Mouse (Mus musculus) heart, embryonic 16.5 days (tissue): ENCODE data around the gene Sez6l. TPM values are rescaled to one million over a fixed set of nuclear protein-coding genes. Genes with fewer than 3 reads are reported as not detected.

ENCODE experiments used
- ATAC-seq: fragments of 200-750 bp; cut with Nextera tagmentation; replicated peaks from 2 replicates; pipeline ENCODE4 v1.8.0; 2017; ENCODE audit warnings: moderate number of reproducible peaks; ENCODE audit not compliant: insufficient read depth, low FRiP score; ENCODE audit errors: extremely low read depth
- H3K27ac ChIP-seq: fragments of 300-500 bp; sonication (generic); 2 replicates; pipeline ENCODE4 v1.5.1; 2014; ENCODE audit warnings: mild to moderate bottlenecking, low read length, control low read depth, moderate library complexity
- H3K27me3 ChIP-seq: fragments of 300-500 bp; sonication (generic); 2 replicates; pipeline ENCODE4 v1.6.1; 2014; ENCODE audit warnings: low read length, mixed read lengths; ENCODE audit not compliant: control insufficient read depth, insufficient read depth
- H3K36me3 ChIP-seq: fragments of 300-500 bp; sonication (generic); 2 replicates; pipeline ENCODE4 v1.6.1; 2014; ENCODE audit not compliant: control insufficient read depth, insufficient read depth
- H3K4me1 ChIP-seq: fragments of 300-500 bp; sonication (generic); 2 replicates; pipeline ENCODE4 v1.6.1; 2014; ENCODE audit warnings: low read length, mixed read lengths; ENCODE audit not compliant: control insufficient read depth, insufficient read depth
- H3K4me2 ChIP-seq: fragments of 300-500 bp; sonication (generic); 2 replicates; pipeline ENCODE4 v1.6.1; 2014; ENCODE audit warnings: low read depth, mild to moderate bottlenecking, control low read depth, low read length
- H3K4me3 ChIP-seq: fragments of 300-500 bp; sonication (generic); 2 replicates; pipeline ENCODE4 v1.5.1; 2014; ENCODE audit warnings: mild to moderate bottlenecking, control low read depth, low read length
- H3K9ac ChIP-seq: fragments of 300-500 bp; sonication (generic); 2 replicates; pipeline ENCODE4 v1.6.1; 2014; ENCODE audit warnings: low read length, control low read depth
- H3K9me3 ChIP-seq: fragments of 300-500 bp; sonication (generic); replicated peaks from 2 replicates; pipeline ENCODE4 v1.6.1; 2016; ENCODE audit warnings: low read length; ENCODE audit not compliant: control insufficient read depth
- WGBS: fragments of 180-500 bp; shearing (Covaris S2); extraction: QIAGEN DNeasy Blood & Tissue Kit; methylation state at CpG from one replicate; pipeline ENCODE4 v1.1.7; 2014; 5-methylcytosine and 5-hydroxymethylcytosine counted together
- polyA plus RNA-seq: library from polyadenylated mRNA; unstranded; fragments of >200 nt; fragmentation: Nextera tagmentation; extraction: Ambion mirVana; gene quantifications from 2 replicates; pipeline ENCODE4 v1.2.1, GENCODE M21; 2015

The Sez6l gene
- polyA plus RNA-seq, 1 experiment from 2014 or later, result 0.34 TPM

DNA sequence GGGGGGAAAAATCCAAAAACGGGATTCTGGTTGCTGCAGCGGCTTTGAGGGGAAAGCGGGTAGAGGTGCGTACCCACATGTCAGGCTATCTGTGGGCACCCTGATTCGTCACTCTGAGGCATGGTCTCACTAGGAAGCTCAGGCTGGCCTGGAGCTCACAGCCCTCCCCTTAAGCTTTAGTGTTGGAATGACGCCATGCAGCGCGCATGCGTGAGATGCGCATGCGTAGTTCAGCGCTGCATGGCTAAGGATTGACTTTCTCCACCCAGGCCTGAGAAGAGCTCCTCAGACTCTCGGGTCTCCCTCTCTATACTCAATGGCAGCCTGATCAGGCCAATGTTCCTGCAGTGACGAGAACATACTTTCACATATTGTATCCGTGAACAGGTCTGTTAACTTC lies 24.2 kb downstream of the Sez6l start:
- H3K9me3 ChIP-seq, result no peaks in the 10 kb centered on the region
- H3K27ac ChIP-seq, result no peak overlapping the region
- peaks cover 2% of the 10 kb centered on the region for H3K27me3 ChIP-seq
- no peak for ATAC-seq
- H3K4me2 ChIP-seq, result no peak overlapping the region
- WGBS, result 78% methylated on average over 15 of the region's 15 CpGs
- no peaks in the 10 kb centered on the region for H3K36me3 ChIP-seq
- no peaks in the 10 kb centered on the region; the same call in 1 of the 2 replicates for H3K4me1 ChIP-seq
- no peak overlapping the region for H3K9ac ChIP-seq
- no peak overlapping the region for H3K4me3 ChIP-seq

DNA sequence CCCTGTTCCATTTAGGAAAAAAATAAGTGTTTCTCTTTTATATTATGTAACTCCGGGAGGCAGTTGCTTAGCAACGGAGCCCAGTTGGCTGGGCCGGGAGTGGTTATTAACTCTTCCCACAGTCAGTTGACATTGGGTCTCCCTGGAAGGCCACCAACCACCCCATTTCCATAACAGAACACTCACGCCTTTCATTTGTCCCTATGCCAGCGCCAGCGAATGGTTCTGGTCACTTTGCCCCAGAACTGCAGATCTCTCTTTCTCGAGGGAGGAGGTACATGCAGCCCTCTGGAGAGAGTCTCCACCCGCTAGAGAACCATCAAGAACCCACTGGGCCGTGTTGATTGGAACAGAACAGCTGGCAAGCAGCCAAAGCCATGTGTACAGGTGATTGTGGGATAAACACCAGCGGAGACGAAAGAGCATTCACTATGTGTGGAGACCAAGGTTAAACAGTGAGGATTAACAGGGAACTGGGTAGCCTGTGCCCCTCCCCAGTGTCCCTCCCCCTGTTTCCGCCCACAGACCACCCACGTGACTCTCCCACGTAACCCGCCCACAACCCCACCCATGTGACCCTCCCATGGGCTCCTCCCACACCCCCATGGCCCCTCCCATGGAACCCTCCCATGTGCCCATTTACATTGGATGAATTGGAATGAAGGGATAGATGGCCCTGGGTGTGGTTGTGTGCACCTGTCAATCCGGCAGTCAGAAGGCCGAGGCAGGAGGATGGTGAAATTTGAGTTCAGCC lies 24.8 kb downstream of the Sez6l start:
- Histone ChIP-seq H3K4me1 (no peaks in the 10 kb centered on the region; the same call in 1 of the 2 replicates), H3K4me3 (no peak overlapping the region), H3K9me3 (no peaks in the 10 kb centered on the region), H3K27me3 (peaks cover 5% of the 10 kb centered on the region), H3K4me2 (no peak overlapping the region), H3K27ac (no peak overlapping the region), H3K9ac (no peak overlapping the region), H3K36me3 (no peaks in the 10 kb centered on the region)
- no peak for ATAC-seq
- 61% methylated on average over 17 of the region's 17 CpGs for WGBS

DNA sequence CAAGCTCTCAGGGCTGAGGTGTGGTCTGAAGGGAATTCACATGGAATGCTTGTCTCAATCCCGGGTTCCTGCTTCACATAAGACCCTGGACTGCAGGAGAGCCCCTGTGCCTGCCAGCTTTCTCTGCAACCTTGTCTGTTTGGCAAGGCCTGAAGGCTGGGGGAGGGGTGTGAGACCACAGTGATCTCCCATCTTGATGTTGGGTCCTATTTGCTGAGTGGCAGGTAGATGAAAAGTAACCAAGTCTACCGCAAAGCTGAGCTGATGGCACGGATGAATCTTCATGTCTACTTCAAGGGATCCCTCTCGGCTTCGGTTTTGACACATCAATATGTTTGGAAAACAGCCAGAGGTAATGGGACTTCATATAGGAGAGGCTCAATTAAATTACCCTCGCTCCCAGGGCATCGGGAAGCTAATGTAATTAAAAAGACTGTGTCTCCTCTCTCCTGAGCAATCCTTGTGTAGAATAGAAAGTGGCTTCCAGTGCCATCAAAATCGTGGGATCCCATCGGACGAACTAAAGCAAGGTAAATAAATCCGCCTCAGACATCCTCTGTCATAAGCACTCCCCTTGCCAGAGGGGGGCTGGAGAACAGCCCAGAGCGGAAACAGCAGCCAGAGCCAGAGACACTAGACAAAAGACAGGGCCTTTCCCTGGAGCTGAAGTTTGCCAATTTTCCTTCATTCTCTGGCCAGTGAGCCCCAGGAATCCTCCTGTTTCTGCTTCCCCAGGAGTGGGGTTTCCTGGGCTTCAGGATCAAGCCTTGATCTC lies 28.0 kb downstream of the Sez6l start:
- Histone ChIP-seq H3K36me3 (no peaks in the 10 kb centered on the region), H3K4me3 (no peak overlapping the region), H3K4me1 (no peaks in the 10 kb centered on the region; the same call in 1 of the 2 replicates), H3K9ac (no peak overlapping the region), H3K27ac (no peak overlapping the region), H3K9me3 (no peaks in the 10 kb centered on the region), H3K27me3 (peaks cover 12% of the 10 kb centered on the region), H3K4me2 (no peak overlapping the region)
- peak; percentile 55 for ATAC-seq
- WGBS, result 56% methylated on average over 12 of the region's 12 CpGs

DNA sequence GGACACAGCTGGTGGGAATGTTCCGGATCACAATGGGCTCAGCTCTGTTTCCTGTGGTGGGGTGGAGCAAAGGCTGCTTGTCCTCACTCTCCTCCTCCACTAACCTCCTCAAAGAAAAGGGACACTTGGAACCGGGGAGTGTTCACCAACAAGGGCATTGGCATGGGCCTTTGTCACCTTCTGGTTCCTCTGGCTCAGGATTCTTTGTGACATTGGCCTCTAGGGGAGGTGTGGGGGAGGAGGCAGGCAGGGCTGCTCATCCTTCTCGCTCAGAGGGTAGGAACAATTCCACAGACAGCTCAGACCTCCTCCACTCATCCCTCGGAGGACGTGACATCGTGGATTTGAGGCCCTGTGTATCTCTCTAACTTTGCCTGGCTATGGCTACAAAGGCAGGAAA lies 30.2 kb downstream of the Sez6l start:
- Histone ChIP-seq H3K36me3 (no peaks in the 10 kb centered on the region), H3K27ac (no peak overlapping the region), H3K9me3 (no peaks in the 10 kb centered on the region), H3K27me3 (peaks cover 17% of the 10 kb centered on the region), H3K4me3 (no peak overlapping the region), H3K4me2 (no peak overlapping the region), H3K9ac (no peak overlapping the region), H3K4me1 (no peaks in the 10 kb centered on the region; the same call in 1 of the 2 replicates)
- ATAC-seq, result no peak
- WGBS, result 53% methylated on average over 6 of the region's 6 CpGs

DNA sequence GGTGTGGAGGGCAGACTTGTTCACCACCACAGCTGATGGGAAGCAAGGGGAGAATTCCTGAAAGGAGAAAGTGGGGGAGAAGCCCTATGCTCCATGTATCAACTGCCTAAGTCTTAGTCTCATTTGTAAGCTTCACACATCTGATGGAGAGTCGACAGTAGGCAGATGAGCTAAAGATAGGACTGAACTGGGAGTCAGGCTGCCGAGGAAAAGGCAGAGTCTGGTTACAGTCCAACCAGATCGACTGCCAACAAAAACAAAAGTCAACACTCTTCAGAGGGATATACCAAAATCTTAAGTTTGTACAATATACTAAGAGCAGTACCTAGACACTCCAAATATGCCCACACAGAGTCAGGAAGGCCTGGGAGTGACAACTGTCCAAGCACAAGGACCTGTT lies 38.7 kb downstream of the Sez6l start:
- no peak for ATAC-seq
- Histone ChIP-seq H3K36me3 (no peaks in the 10 kb centered on the region), H3K4me1 (peaks cover 2% of the 10 kb centered on the region; the same call in 1 of the 2 replicates), H3K4me2 (no peak overlapping the region), H3K9ac (no peak overlapping the region), H3K27ac (no peak overlapping the region), H3K27me3 (peaks cover 16% of the 10 kb centered on the region), H3K9me3 (no peaks in the 10 kb centered on the region), H3K4me3 (no peak overlapping the region)
- WGBS, result 29% methylated on average over 3 of the region's 3 CpGs

DNA sequence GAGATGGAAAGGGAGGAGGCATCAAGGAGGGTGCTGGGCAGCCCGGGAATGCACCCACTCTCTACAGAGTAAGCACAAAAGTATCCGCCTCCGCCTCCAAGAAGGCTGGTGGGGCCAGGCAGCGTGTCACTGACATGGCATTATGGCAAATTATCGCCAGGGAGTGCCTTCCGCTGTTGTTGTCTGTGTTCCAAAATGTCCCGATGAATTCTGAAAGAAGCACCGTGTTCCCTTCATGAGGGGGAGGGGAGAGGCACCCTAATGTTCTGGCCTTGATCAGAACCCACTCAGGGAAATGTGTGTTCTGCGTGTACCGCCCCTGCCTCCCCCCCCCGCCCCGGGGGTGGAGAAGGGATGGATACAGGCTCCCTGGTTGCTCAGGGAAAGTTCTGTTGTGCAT lies 41.1 kb downstream of the Sez6l start:
- Histone ChIP-seq H3K27me3 (peaks cover 20% of the 10 kb centered on the region), H3K4me1 (peaks cover 2% of the 10 kb centered on the region; the same call in 1 of the 2 replicates), H3K27ac (no peak overlapping the region; the same call in 1 of the 2 replicates)

DNA sequence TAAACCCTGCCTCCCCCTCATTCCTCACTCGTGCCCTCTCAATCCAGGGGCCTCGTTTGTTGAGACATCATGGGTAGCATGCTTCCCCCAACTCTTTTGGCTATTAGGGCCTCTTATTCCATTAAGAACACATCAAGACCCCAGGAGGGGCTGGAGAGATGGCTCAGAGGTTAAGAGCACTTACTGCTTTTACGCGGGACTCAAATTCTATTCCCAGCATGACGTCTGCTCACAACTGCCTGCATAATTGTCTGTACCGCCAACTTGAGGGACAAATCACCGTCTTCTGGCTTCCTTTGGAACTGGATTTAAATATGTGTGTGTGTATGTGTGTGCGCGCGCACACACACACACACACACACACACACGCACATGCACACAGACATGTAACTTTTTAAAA lies 42.8 kb downstream of the Sez6l start:
- H3K27ac ChIP-seq, result no peak overlapping the region
- H3K4me2 ChIP-seq, result no peak overlapping the region
- WGBS, result 50% methylated on average over 11 of the region's 11 CpGs
- peaks cover 25% of the 10 kb centered on the region for H3K27me3 ChIP-seq
- peaks cover 2% of the 10 kb centered on the region; the same call in 1 of the 2 replicates for H3K4me1 ChIP-seq
- no peak overlapping the region for H3K9ac ChIP-seq
- no peaks in the 10 kb centered on the region for H3K36me3 ChIP-seq
- no peak for ATAC-seq
- no peak overlapping the region for H3K4me3 ChIP-seq
- H3K9me3 ChIP-seq, result peaks cover 7% of the 10 kb centered on the region

More for the DNA sequence above, 41.1 kb downstream of the Sez6l start:
- no peak overlapping the region for H3K9ac ChIP-seq
- ATAC-seq, result no peak; the same call in 1 of the 2 replicates
- no peak overlapping the region; the same call in 1 of the 2 replicates for H3K4me2 ChIP-seq
- WGBS, result 64% methylated on average over 12 of the region's 12 CpGs
- H3K36me3 ChIP-seq, result no peaks in the 10 kb centered on the region
- H3K4me3 ChIP-seq, result no peak overlapping the region
- H3K9me3 ChIP-seq, result peaks cover 7% of the 10 kb centered on the region

DNA sequence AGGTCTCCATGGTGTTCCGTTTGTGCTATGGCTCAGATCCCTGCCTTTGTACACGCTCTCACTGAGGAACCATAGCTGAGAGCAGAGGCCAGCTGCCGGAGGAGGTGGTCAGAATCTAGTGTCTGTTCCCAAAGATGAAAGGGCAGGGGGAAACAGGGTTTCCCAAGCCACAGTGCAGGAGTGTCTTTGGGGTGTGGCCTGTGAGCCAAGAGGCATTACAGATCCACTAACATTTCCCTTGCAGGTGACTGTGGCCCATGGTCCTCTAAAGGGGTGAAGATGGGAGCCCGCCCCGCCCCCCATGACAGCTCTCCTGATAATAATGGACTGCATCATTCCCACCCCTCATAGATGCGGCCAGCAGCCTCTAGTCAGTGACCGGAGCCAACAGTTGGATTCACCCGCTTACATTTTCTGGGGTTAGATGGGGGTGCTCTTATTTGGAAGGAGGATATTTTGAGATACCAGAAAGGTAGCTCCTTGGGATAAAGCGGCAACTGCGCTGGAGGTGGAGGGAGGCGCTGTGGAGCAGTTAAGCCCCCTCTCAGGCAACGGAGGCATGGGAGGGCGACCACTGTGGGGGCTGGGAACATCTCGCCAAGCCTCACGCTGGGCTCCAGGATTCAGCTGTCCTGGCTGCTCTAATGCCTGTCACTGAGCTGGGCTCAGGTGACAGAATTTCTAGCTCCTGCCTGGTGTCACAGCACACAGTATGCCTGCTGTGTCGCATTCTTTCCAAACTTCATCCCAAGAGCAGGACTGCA lies 43.5 kb downstream of the Sez6l start:
- Histone ChIP-seq H3K27ac (no peak overlapping the region), H3K36me3 (no peaks in the 10 kb centered on the region), H3K4me1 (peaks cover 2% of the 10 kb centered on the region; the same call in 1 of the 2 replicates), H3K4me3 (no peak overlapping the region), H3K27me3 (peaks cover 25% of the 10 kb centered on the region), H3K9ac (no peak overlapping the region), H3K9me3 (peaks cover 7% of the 10 kb centered on the region), H3K4me2 (no peak overlapping the region)
- WGBS, result 50% methylated on average over 16 of the region's 16 CpGs
- ATAC-seq, result no peak
